Mouse (Mus musculus) forebrain, embryonic 11.5 days (tissue): ENCODE data around the gene Pcolce. TPM values are rescaled to one million over a fixed set of nuclear protein-coding genes. Genes with fewer than 3 reads are reported as not detected.

Experiments
- ATAC-seq: fragments of 200-750 bp; cut with Nextera tagmentation; replicated peaks from 2 replicates; pipeline ENCODE4 v1.8.0; 2017; ENCODE audit warnings: moderate TSS enrichment; ENCODE audit not compliant: low FRiP score
- DNase-seq: peaks from one replicate; pipeline ENCODE4 v3.0.0-alpha.2; 2017; ENCODE audit warnings: low spot score
- H3K27ac ChIP-seq: fragments of 300-500 bp; sonication (generic); 2 replicates; pipeline ENCODE4 v1.5.1; 2014; ENCODE audit warnings: low read depth, low read length
- H3K27me3 ChIP-seq: fragments of 300-500 bp; sonication (generic); 2 replicates; pipeline ENCODE4 v1.6.1; 2014; ENCODE audit warnings: mild to moderate bottlenecking, low read length, mixed read lengths; ENCODE audit not compliant: control insufficient read depth, insufficient read depth
- H3K36me3 ChIP-seq: fragments of 300-500 bp; sonication (generic); 2 replicates; pipeline ENCODE4 v1.6.1; 2014; ENCODE audit warnings: mild to moderate bottlenecking, low read length, moderate library complexity, mixed read lengths; ENCODE audit not compliant: control insufficient read depth, insufficient read depth
- H3K4me1 ChIP-seq: fragments of 300-500 bp; sonication (generic); replicated peaks from 2 replicates; pipeline ENCODE4 v1.6.1; 2014; ENCODE audit warnings: low read length, mixed read lengths; ENCODE audit not compliant: control insufficient read depth, insufficient read depth
- H3K4me2 ChIP-seq: fragments of 300-500 bp; sonication (generic); 2 replicates; pipeline ENCODE4 v1.6.1; 2014; ENCODE audit warnings: low read depth, mild to moderate bottlenecking, low read length, moderate library complexity, mixed read lengths; ENCODE audit not compliant: severe bottlenecking
- H3K4me3 ChIP-seq: fragments of 300-500 bp; sonication (generic); 2 replicates; pipeline ENCODE4 v1.5.1; 2014; ENCODE audit warnings: low read depth, low read length
- H3K9ac ChIP-seq: fragments of 300-500 bp; sonication (generic); 2 replicates; pipeline ENCODE4 v1.6.1; 2014; ENCODE audit warnings: low read length
- H3K9me3 ChIP-seq: fragments of 300-500 bp; sonication (generic); 2 replicates; pipeline ENCODE4 v1.6.1; 2016; ENCODE audit warnings: low read length, mixed read lengths; ENCODE audit not compliant: control insufficient read depth
- WGBS: fragments of 180-500 bp; shearing (Covaris S2); extraction: QIAGEN DNeasy Blood & Tissue Kit; methylation state at CpG from one replicate; pipeline ENCODE4 v1.1.7; 2014; 5-methylcytosine and 5-hydroxymethylcytosine counted together
- polyA plus RNA-seq: library from polyadenylated mRNA; unstranded; fragments of >200 nt; fragmentation: Nextera tagmentation; extraction: Ambion mirVana; gene quantifications from 2 replicates; pipeline ENCODE4 v1.2.1, GENCODE M21; 2014

Pcolce gene
- polyA plus RNA-seq, 1 experiment from 2014 or later, result 54.8 TPM

GRCm38 (mm10) chr5:137561556-137561955 is 52.0 kb downstream of the Pcolce start:
- Histone ChIP-seq H3K4me1 (no peaks in the 10 kb centered on the region), H3K4me3 (no peak overlapping the region), H3K4me2 (no peak overlapping the region), H3K9ac (no peak overlapping the region), H3K27ac (no peak overlapping the region), H3K9me3 (no peaks in the 10 kb centered on the region), H3K27me3 (no peaks in the 10 kb centered on the region), H3K36me3 (no peaks in the 10 kb centered on the region)
- ATAC-seq (no peak), DNase-seq (no peak)
- 64% methylated on average over 6 of the region's 6 CpGs for WGBS

Other genes starting within 250 kb of the Pcolce start
- 0.11 and 0.15 TPM in 2 replicates for gene Zan, start 136.7 kb downstream of the Pcolce start, polyA plus RNA-seq
- gene Pop7, start 111.3 kb downstream of the Pcolce start, polyA plus RNA-seq, result 55.9 and 62.4 TPM in 2 replicates
- gene Gigyf1, start 95.2 kb downstream of the Pcolce start, polyA plus RNA-seq, result 14.0 and 14.9 TPM in 2 replicates
- 0.40 and 0.84 TPM in 2 replicates for gene Epo, start 80.5 kb downstream of the Pcolce start, polyA plus RNA-seq
- 410 and 508 TPM in 2 replicates for gene Gnb2, start 80.3 kb downstream of the Pcolce start, polyA plus RNA-seq
- gene Actl6b, start 60.3 kb downstream of the Pcolce start, polyA plus RNA-seq, result 20.5 and 22.8 TPM in 2 replicates
- 1.2 and 2.1 TPM in 2 replicates for gene Tfr2, start 43.9 kb downstream of the Pcolce start, polyA plus RNA-seq
- 20.3 and 22.8 TPM in 2 replicates for gene Mospd3, start 12.7 kb downstream of the Pcolce start, polyA plus RNA-seq
- 0.12 and 0.17 TPM in 2 replicates for gene Fbxo24, start 15.2 kb upstream of the Pcolce start, polyA plus RNA-seq
- gene Lrch4, start 15.3 kb upstream of the Pcolce start, polyA plus RNA-seq, result 29.8 and 38.0 TPM in 2 replicates
- gene Gm20605, start 15.4 kb upstream of the Pcolce start, polyA plus RNA-seq, result 9.9 and 15.3 TPM in 2 replicates
- 9.3 and 10.7 TPM in 2 replicates for gene Sap25, start 27.6 kb upstream of the Pcolce start, polyA plus RNA-seq
- gene Irs3, start 31.9 kb upstream of the Pcolce start, polyA plus RNA-seq, result 0.25 TPM in 1 of 2 replicates, not detected in the other
- 23.5 and 26.0 TPM in 2 replicates for gene Agfg2, start 70.9 kb upstream of the Pcolce start, polyA plus RNA-seq
- 3.8 and 4.4 TPM in 2 replicates for gene Nyap1, start 127.8 kb upstream of the Pcolce start, polyA plus RNA-seq
- 81.1 and 83.5 TPM in 2 replicates for gene Tsc22d4, start 131.9 kb upstream of the Pcolce start, polyA plus RNA-seq
- gene Ppp1r35, start 165.1 kb upstream of the Pcolce start, polyA plus RNA-seq, result 72.8 and 77.9 TPM in 2 replicates
- 11.9 and 12.4 TPM in 2 replicates for gene Mepce, start 173.9 kb upstream of the Pcolce start, polyA plus RNA-seq
- gene Zcwpw1, start 174.0 kb upstream of the Pcolce start, polyA plus RNA-seq, result 18.1 and 21.2 TPM in 2 replicates
- 0.13 and 0.32 TPM in 2 replicates for gene Pilra, start 222.5 kb upstream of the Pcolce start, polyA plus RNA-seq
- not detected in 2 replicates for gene Pilrb1, start 244.3 kb upstream of the Pcolce start, polyA plus RNA-seq